Mouse (Mus musculus) MEL (cell line): ENCODE results near the gene Slc19a1. TPM values are rescaled to one million over a fixed set of nuclear protein-coding genes. Genes with fewer than 3 reads are reported as not detected.

Experiments used
- DNase-seq: peaks from one replicate; pipeline ENCODE4 v3.0.0; 2011; ENCODE audit warnings: low read depth, low spot score
- H3K27ac ChIP-seq: 2 replicates; pipeline ENCODE4 v1.5.1; 2012; ENCODE audit warnings: low read depth, mild to moderate bottlenecking, control low read depth, low read length, moderate library complexity; ENCODE audit not compliant: control insufficient read depth
- H3K27me3 ChIP-seq, 2 experiments: fragments of 150-350 bp in 1 of 2; sonication (generic) in 1 of 2; 2 replicates each; pipeline ENCODE4 v1.6.1; 2012; ENCODE audit warnings: low read length in 2 of 2, mild to moderate bottlenecking in 2 of 2, improper control_type of control experiment in 1 of 2, moderate library complexity in 1 of 2; ENCODE audit not compliant: insufficient read depth in 2 of 2, control insufficient read depth in 1 of 2
- H3K36me3 ChIP-seq, 2 experiments: 2 replicates each; pipeline ENCODE4 v1.6.1; 2012 to 2014; ENCODE audit warnings: low read length in 2 of 2, improper control_type of control experiment in 1 of 2, inconsistent platforms in 1 of 2, mild to moderate bottlenecking in 1 of 2; ENCODE audit not compliant: insufficient read depth in 2 of 2, control insufficient read depth in 1 of 2
- H3K4me1 ChIP-seq, 2 experiments: fragments of 150-350 bp in 1 of 2; sonication (generic) in 1 of 2; 2 replicates each; pipeline ENCODE4 v1.6.1; 2012; ENCODE audit warnings: low read length in 2 of 2, improper control_type of control experiment in 1 of 2, mild to moderate bottlenecking in 1 of 2; ENCODE audit not compliant: insufficient read depth in 2 of 2, control insufficient read depth in 1 of 2
- H3K4me3 ChIP-seq, 2 experiments: fragments of 150-350 bp in 1 of 2; sonication (generic) in 1 of 2; 2 replicates each; pipeline ENCODE4 v1.5.1; 2012; ENCODE audit warnings: low read depth in 2 of 2, low read length in 2 of 2, mild to moderate bottlenecking in 2 of 2, moderate library complexity in 2 of 2, control low read depth in 1 of 2, improper control_type of control experiment in 1 of 2; ENCODE audit not compliant: control insufficient read depth in 1 of 2, insufficient read depth in 1 of 2
- H3K79me2 ChIP-seq: 2 replicates; pipeline ENCODE4 v1.6.1; 2012; ENCODE audit warnings: mild to moderate bottlenecking, low read length, moderate library complexity; ENCODE audit not compliant: control insufficient read depth, poor library complexity, insufficient read depth
- H3K9ac ChIP-seq: 2 replicates; pipeline ENCODE4 v1.6.1; 2012; ENCODE audit warnings: low read depth, mild to moderate bottlenecking, control low read depth, low read length, moderate library complexity; ENCODE audit not compliant: control insufficient read depth, poor library complexity, severe bottlenecking
- H3K9me3 ChIP-seq: fragments of 150-350 bp; sonication (generic); replicated peaks from 2 replicates; pipeline ENCODE4 v1.6.1; 2012; ENCODE audit warnings: mild to moderate bottlenecking, low read length, improper control_type of control experiment, moderate library complexity; ENCODE audit not compliant: insufficient read depth
- BHLHE40 ChIP-seq: IDR thresholded peaks from 2 replicates; pipeline ENCODE4 v1.6.1; 2012; ENCODE audit warnings: low read depth, mild to moderate bottlenecking, inconsistent platforms, low read length, improper control_type of control experiment, borderline replicate concordance
- CHD1 ChIP-seq: IDR thresholded peaks from 2 replicates; pipeline ENCODE4 v1.6.1; 2012; ENCODE audit warnings: low read depth, mild to moderate bottlenecking, inconsistent platforms, low read length, improper control_type of control experiment
- EP300 ChIP-seq, 2 experiments: IDR thresholded peaks; 2 replicates each; pipeline ENCODE4 v1.6.1; 2011; ENCODE audit warnings: improper control_type of control experiment in 2 of 2, low read length in 2 of 2, low read depth in 1 of 2, mild to moderate bottlenecking in 1 of 2
- GABPA ChIP-seq: IDR thresholded peaks from 2 replicates; pipeline ENCODE4 v1.6.1; 2012; ENCODE audit warnings: low read depth, mild to moderate bottlenecking, inconsistent platforms, low read length, improper control_type of control experiment, moderate library complexity
- GATA1 ChIP-seq: IDR thresholded peaks from 2 replicates; pipeline ENCODE4 v1.6.1; 2011; ENCODE audit warnings: low read depth, low read length, improper control_type of control experiment
- HCFC1 ChIP-seq: IDR thresholded peaks from 2 replicates; pipeline ENCODE4 v1.6.1; 2012; ENCODE audit warnings: low read depth, mild to moderate bottlenecking, inconsistent platforms, low read length, improper control_type of control experiment, moderate library complexity
- JUND ChIP-seq: IDR thresholded peaks from 2 replicates; pipeline ENCODE4 v1.6.1; 2011; ENCODE audit warnings: low read depth, mild to moderate bottlenecking, improper control_type of control experiment, low read length
- KAT2A ChIP-seq: conservative IDR thresholded peaks from 2 replicates; pipeline ENCODE4 v1.6.1; 2012; ENCODE audit warnings: low read depth, low read length, improper control_type of control experiment, inconsistent platforms
- MAFK ChIP-seq: IDR thresholded peaks from 2 replicates; pipeline ENCODE4 v1.6.1; 2011; ENCODE audit warnings: low read depth, mild to moderate bottlenecking, low read length, improper control_type of control experiment, borderline replicate concordance
- MAX ChIP-seq: IDR thresholded peaks from 2 replicates; pipeline ENCODE4 v1.6.1; 2011; ENCODE audit warnings: low read length, improper control_type of control experiment
- MAZ ChIP-seq: IDR thresholded peaks from 2 replicates; pipeline ENCODE4 v1.6.1; 2012; ENCODE audit warnings: low read depth, mild to moderate bottlenecking, inconsistent platforms, low read length, improper control_type of control experiment
- NRF1 ChIP-seq: IDR thresholded peaks from 2 replicates; pipeline ENCODE4 v1.6.1; 2014; ENCODE audit warnings: low read depth, mild to moderate bottlenecking, inconsistent platforms, low read length, improper control_type of control experiment, moderate library complexity; ENCODE audit not compliant: poor library complexity, insufficient read depth, severe bottlenecking
- POLR2A ChIP-seq, 2 experiments: IDR thresholded peaks; 2 replicates each; pipeline ENCODE4 v1.6.1; 2011 to 2012; ENCODE audit warnings: low read length in 2 of 2, mild to moderate bottlenecking in 2 of 2, control low read depth in 1 of 2, improper control_type of control experiment in 1 of 2, low read depth in 1 of 2, moderate library complexity in 1 of 2; ENCODE audit not compliant: control insufficient read depth in 1 of 2, insufficient read depth in 1 of 2, poor library complexity in 1 of 2
- POLR2AphosphoS2 ChIP-seq: IDR thresholded peaks from 2 replicates; pipeline ENCODE4 v1.6.1; 2011; ENCODE audit warnings: low read length, improper control_type of control experiment
- POLR2AphosphoS5 ChIP-seq: IDR thresholded peaks from 2 replicates; pipeline ENCODE4 v1.6.1; 2012; ENCODE audit warnings: low read depth, borderline replicate concordance, mild to moderate bottlenecking, inconsistent platforms, low read length, moderate library complexity, mixed read lengths
- RAD21 ChIP-seq: IDR thresholded peaks from 2 replicates; pipeline ENCODE4 v1.6.1; 2011; ENCODE audit warnings: mild to moderate bottlenecking, low read depth, low read length, improper control_type of control experiment
- RCOR1 ChIP-seq: IDR thresholded peaks from 2 replicates; pipeline ENCODE4 v1.6.1; 2012; ENCODE audit warnings: low read depth, mild to moderate bottlenecking, inconsistent platforms, low read length, improper control_type of control experiment
- SIN3A ChIP-seq: IDR thresholded peaks from 2 replicates; pipeline ENCODE4 v1.6.1; 2012; ENCODE audit warnings: low read length, improper control_type of control experiment, inconsistent platforms
- TAL1 ChIP-seq: IDR thresholded peaks from 2 replicates; pipeline ENCODE4 v1.6.1; 2012; ENCODE audit warnings: mild to moderate bottlenecking, inconsistent platforms, low read length, moderate library complexity, mixed read lengths
- UBTF ChIP-seq: IDR thresholded peaks from 2 replicates; pipeline ENCODE4 v1.6.1; 2012; ENCODE audit warnings: low read depth, mild to moderate bottlenecking, inconsistent platforms, low read length, improper control_type of control experiment, moderate library complexity, borderline replicate concordance; ENCODE audit not compliant: insufficient read depth
- USF2 ChIP-seq, 2 experiments: IDR thresholded peaks; 2 replicates each; pipeline ENCODE4 v1.6.1; 2011 to 2012; ENCODE audit warnings: improper control_type of control experiment in 2 of 2, low read length in 2 of 2, borderline replicate concordance in 1 of 2, inconsistent platforms in 1 of 2, low read depth in 1 of 2, mild to moderate bottlenecking in 1 of 2; ENCODE audit not compliant: insufficient read depth in 1 of 2
- ZNF384 ChIP-seq: IDR thresholded peaks from 2 replicates; pipeline ENCODE4 v1.6.1; 2012; ENCODE audit warnings: low read depth, mild to moderate bottlenecking, inconsistent platforms, low read length, improper control_type of control experiment
- polyA plus RNA-seq, 2 experiments: library from polyadenylated mRNA; stranded (reverse) in 1 of 2; unstranded in 1 of 2; fragments of >175 nt in 1 of 2; fragments of >200 nt in 1 of 2; gene quantifications; 2 replicates each; pipeline versions ENCODE4 v1.2.1 to v1.2.4; 2012; ENCODE audit warnings: low replicate concordance in 2 of 2, low read depth in 1 of 2; ENCODE audit not compliant: insufficient read length in 2 of 2, insufficient read depth in 1 of 2, missing spikeins in 1 of 2
- total RNA-seq: library from RNA; depleted of rRNA; stranded (reverse); fragments of 300-350 nt; gene quantifications from 2 replicates; pipeline ENCODE4 v1.2.3, GENCODE M21; 2012

Gene Slc19a1
- total and polyA plus RNA-seq, 3 experiments, result 65.3 to 86.4 TPM; not detected in 1

- Histone ChIP-seq H3K4me3 (no peak overlapping the region), H3K27me3 (peaks cover 0 to 3% of the 10 kb centered on the region in 2 experiments; a peak in 2 of 4 replicates), H3K79me2 (no peaks in the 10 kb centered on the region), H3K4me1 (no peaks in the 10 kb centered on the region), H3K36me3 (no peaks in the 10 kb centered on the region), H3K9ac (no peak overlapping the region), H3K27ac (no peak overlapping the region), H3K9me3 (no peaks in the 10 kb centered on the region)
- DNase-seq, result no peak
- TF ChIP-seq POLR2AphosphoS2 (no peak), POLR2A (IDR thresholded peaks at IDR 0.05; ENCODE audit: control insufficient read depth in 1 of 2, insufficient read depth in 1 of 2, low read depth in 1 of 2, low read length in 2 of 2, poor library complexity in 1 of 2) (no peak)
Observed at GRCm38 (mm10) chr10:77004936-77005335, 27.1 kb upstream of the Slc19a1 start.

- no peak overlapping the region for H3K4me3 ChIP-seq
- H3K9ac ChIP-seq, result no peak overlapping the region
- no peak for TF ChIP-seq NRF1
- TF ChIP-seq RAD21, result no peak
- TF ChIP-seq CHD1, result no peak
- no peak for TF ChIP-seq HCFC1
- TF ChIP-seq RCOR1, result no peak
- no peak for TF ChIP-seq GATA1
- no peak for TF ChIP-seq MAX
- TF ChIP-seq MAZ, result no peak
- TF ChIP-seq BHLHE40, result no peak
- TF ChIP-seq ZNF384, result no peak
- no peak for TF ChIP-seq POLR2A (IDR thresholded peaks at IDR 0.05; ENCODE audit: control insufficient read depth in 1 of 2, insufficient read depth in 1 of 2, low read depth in 1 of 2, low read length in 2 of 2, poor library complexity in 1 of 2)
- TF ChIP-seq UBTF, result no peak
- DNase-seq, result no peak
- H3K9me3 ChIP-seq, result no peaks in the 10 kb centered on the region
- H3K4me1 ChIP-seq, result no peaks in the 10 kb centered on the region
- no peaks in the 10 kb centered on the region for H3K36me3 ChIP-seq
- H3K27ac ChIP-seq, result no peak overlapping the region
- no peaks in the 10 kb centered on the region for H3K79me2 ChIP-seq
- H3K27me3 ChIP-seq, result peaks cover 0 to 1% of the 10 kb centered on the region in 2 experiments; a peak in 2 of 4 replicates
Observed at GRCm38 (mm10) chr10:77007433-77008108, 24.5 kb upstream of the Slc19a1 start.

- no peak for DNase-seq
- Histone ChIP-seq H3K27ac (no peak overlapping the region), H3K4me3 (no peak overlapping the region), H3K9ac (no peak overlapping the region), H3K4me1 (no peaks in the 10 kb centered on the region), H3K36me3 (no peaks in the 10 kb centered on the region), H3K9me3 (no peaks in the 10 kb centered on the region), H3K27me3 (peaks cover 0 to 1% of the 10 kb centered on the region in 2 experiments; a peak in 2 of 4 replicates), H3K79me2 (no peaks in the 10 kb centered on the region)
- TF ChIP-seq POLR2A (IDR thresholded peaks at IDR 0.05; ENCODE audit: control insufficient read depth in 1 of 2, insufficient read depth in 1 of 2, low read depth in 1 of 2, low read length in 2 of 2, poor library complexity in 1 of 2) (no peak), POLR2AphosphoS5 (no peak), SIN3A (no peak), EP300 (IDR thresholded peaks at IDR 0.05; ENCODE audit: low read depth in 1 of 2, low read length in 2 of 2) (no peak), MAX (no peak), POLR2AphosphoS2 (no peak), KAT2A (no peak), USF2 (IDR thresholded peaks at IDR 0.05; ENCODE audit: borderline replicate concordance in 1 of 2, insufficient read depth in 1 of 2, low read depth in 1 of 2, low read length in 2 of 2) (no peak), JUND (no peak), UBTF (no peak), MAFK (no peak), GABPA (no peak), BHLHE40 (no peak), TAL1 (no peak)
Observed at GRCm38 (mm10) chr10:77008109-77008561, 23.9 kb upstream of the Slc19a1 start.
